Mouse (Mus musculus) MEL (cell line): ENCODE data around the gene Irf4.

Experiments used
- CHD2 ChIP-seq: IDR thresholded peaks from 2 replicates; pipeline ENCODE4 v1.6.1; 2011; ENCODE audit warnings: low read length, improper control_type of control experiment
- CTCF ChIP-seq, 3 experiments: IDR thresholded peaks in 2 of 3; conservative IDR thresholded peaks in 1 of 3; 2 replicates each; pipeline ENCODE4 v1.5.1; 2011 to 2012; ENCODE audit warnings: low read length in 3 of 3, low read depth in 2 of 3, mild to moderate bottlenecking in 2 of 3, improper control_type of control experiment in 1 of 3, inconsistent platforms in 1 of 3, mixed read lengths in 1 of 3, moderate library complexity in 1 of 3; ENCODE audit not compliant: control insufficient read depth in 1 of 3, insufficient read depth in 1 of 3, poor library complexity in 1 of 3, severe bottlenecking in 1 of 3
- EP300 ChIP-seq, 2 experiments: IDR thresholded peaks; 2 replicates each; pipeline ENCODE4 v1.6.1; 2011; ENCODE audit warnings: improper control_type of control experiment in 2 of 2, low read length in 2 of 2, low read depth in 1 of 2, mild to moderate bottlenecking in 1 of 2
- MAX ChIP-seq: IDR thresholded peaks from 2 replicates; pipeline ENCODE4 v1.6.1; 2011; ENCODE audit warnings: low read length, improper control_type of control experiment
- POLR2A ChIP-seq, 2 experiments: IDR thresholded peaks; 2 replicates each; pipeline ENCODE4 v1.6.1; 2011 to 2012; ENCODE audit warnings: low read length in 2 of 2, mild to moderate bottlenecking in 2 of 2, control low read depth in 1 of 2, improper control_type of control experiment in 1 of 2, low read depth in 1 of 2, moderate library complexity in 1 of 2; ENCODE audit not compliant: control insufficient read depth in 1 of 2, insufficient read depth in 1 of 2, poor library complexity in 1 of 2
- USF1 ChIP-seq: IDR thresholded peaks from 2 replicates; pipeline ENCODE4 v1.6.1; 2014; ENCODE audit warnings: low read depth, mild to moderate bottlenecking, inconsistent platforms, low read length, improper control_type of control experiment, moderate library complexity

DNA sequence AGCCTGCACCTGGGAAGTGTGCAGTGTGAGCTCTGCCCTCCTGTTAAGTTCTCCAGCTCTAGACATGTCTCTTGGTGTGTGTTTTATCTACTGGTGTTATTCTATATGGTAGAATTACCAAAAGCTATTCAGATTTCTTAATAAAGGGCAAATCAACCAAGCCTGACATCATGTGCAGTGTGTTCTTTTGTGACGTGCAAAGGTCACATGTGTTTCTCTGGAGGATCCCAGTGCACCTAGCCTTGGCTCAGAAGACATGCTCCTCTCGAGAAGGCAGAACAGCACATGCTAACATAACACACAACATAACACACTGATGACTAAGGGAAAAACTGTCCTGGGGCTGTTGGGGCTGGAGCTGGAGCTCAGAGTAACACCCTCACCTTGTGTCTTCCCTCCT, 38.0 kb upstream of the Irf4 start:
- TF ChIP-seq CTCF (IDR thresholded peaks at IDR 0.05 in 2 of 3, conservative IDR thresholded peaks at IDR 0.05 in 1 of 3; ENCODE audit: control insufficient read depth in 1 of 3, insufficient read depth in 1 of 3, low read depth in 2 of 3, low read length in 3 of 3, poor library complexity in 1 of 3, severe bottlenecking in 1 of 3) (no peak), POLR2A (IDR thresholded peaks at IDR 0.05; ENCODE audit: control insufficient read depth in 1 of 2, insufficient read depth in 1 of 2, low read depth in 1 of 2, low read length in 2 of 2, poor library complexity in 1 of 2) (no peak), CHD2 (no peak), EP300 (IDR thresholded peaks at IDR 0.05; ENCODE audit: low read depth in 1 of 2, low read length in 2 of 2) (no peak), MAX (no peak), USF1 (no peak)
